Mouse (Mus musculus): ENCODE results near the gene Trim2. TPM values are rescaled to one million over a fixed set of nuclear protein-coding genes. Genes with fewer than 3 reads are reported as not detected.

Gene Trim2
- polyA plus RNA-seq, 1 experiment from 2014 or later = 9.3 TPM

DNA sequence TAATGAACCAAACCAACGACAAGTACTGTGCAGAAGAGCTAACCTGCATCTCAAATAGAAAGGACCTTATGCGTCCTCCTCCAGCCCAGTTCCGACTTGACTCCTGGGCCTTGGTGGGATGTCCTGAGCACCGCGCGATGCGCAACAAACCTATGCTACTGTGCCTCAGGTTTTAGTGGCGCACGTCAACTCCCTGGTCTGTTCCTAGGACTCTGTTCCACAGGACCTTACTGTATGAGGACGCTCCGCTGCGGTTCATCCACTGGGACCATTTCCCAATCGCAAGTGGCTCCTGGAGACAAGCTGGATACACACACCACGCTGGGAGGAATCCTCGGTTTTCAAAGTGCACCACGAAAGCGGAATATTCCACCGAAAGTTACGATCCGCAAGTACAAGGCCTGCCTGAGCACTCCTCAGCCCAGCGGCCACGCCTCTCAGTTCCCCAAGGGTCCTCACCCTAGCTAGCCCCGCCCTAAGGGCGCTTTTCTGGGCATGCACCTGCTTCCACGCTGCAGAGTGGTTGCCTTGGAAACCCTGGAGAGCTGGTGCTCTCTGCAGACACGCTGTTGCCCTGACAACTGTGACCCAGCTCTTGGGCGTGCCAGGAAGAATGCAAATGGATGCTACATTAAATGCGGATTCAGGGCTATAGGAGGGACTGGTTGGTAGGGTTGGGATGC lies 1.5 kb downstream of the Trim2 start:
- H3K4me3 ChIP-seq (ENCODE audit: control insufficient read depth in 1 of 2, insufficient read depth in 1 of 2, low read depth in 1 of 2, low read length in 2 of 2) = peak overlapping the region; percentile 37 to 46
- no peak overlapping the region for H3K27ac ChIP-seq (replicated peaks in 1 of 2; ENCODE audit: control insufficient read depth in 1 of 2, insufficient read depth in 1 of 2, low read depth in 2 of 2, low read length in 2 of 2)
- peaks cover 4 to 15% of the 10 kb centered on the region in 2 experiments for H3K4me1 ChIP-seq (ENCODE audit: control insufficient read depth in 2 of 2, insufficient read depth in 2 of 2, low read length in 2 of 2)
- ATAC-seq (ENCODE audit: insufficient number of reproducible peaks, insufficient read depth, low FRiP score, low read depth) = no peak
- no peaks in the 10 kb centered on the region for H3K9me3 ChIP-seq (ENCODE audit: control insufficient read depth, low read length)
- peak overlapping the region; percentile 66; the same call in 1 of the 2 replicates for H3K9ac ChIP-seq (ENCODE audit: low read length)
- H3K4me2 ChIP-seq (ENCODE audit: low read length) = peak overlapping the region; percentile 94
- no peaks in the 10 kb centered on the region for H3K36me3 ChIP-seq (ENCODE audit: control insufficient read depth, insufficient read depth, low read length)
- peaks cover 47% of the 10 kb centered on the region for H3K27me3 ChIP-seq (ENCODE audit: control insufficient read depth, insufficient read depth, low read length)
- whole genome bisulfite sequencing = under 1% methylated on average over 28 of the region's 28 CpGs

- H3K4me1 ChIP-seq (ENCODE audit: control insufficient read depth in 2 of 2, insufficient read depth in 2 of 2, low read length in 2 of 2) = peaks cover 4 to 15% of the 10 kb centered on the region in 2 experiments
- no peaks in the 10 kb centered on the region for H3K36me3 ChIP-seq (ENCODE audit: control insufficient read depth, insufficient read depth, low read length)
- H3K4me2 ChIP-seq (ENCODE audit: low read length) = peak overlapping the region; percentile 94
- peak overlapping the region; percentile 66 for H3K9ac ChIP-seq (ENCODE audit: low read length)
- H3K27me3 ChIP-seq (ENCODE audit: control insufficient read depth, insufficient read depth, low read length) = peaks cover 47% of the 10 kb centered on the region
- ATAC-seq (ENCODE audit: insufficient number of reproducible peaks, insufficient read depth, low FRiP score, low read depth) = no peak; the same call in 1 of the 2 replicates
- WGBS = 2% methylated on average over 32 of the region's 32 CpGs
- no peak overlapping the region for H3K27ac ChIP-seq (replicated peaks in 1 of 2; ENCODE audit: control insufficient read depth in 1 of 2, insufficient read depth in 1 of 2, low read depth in 2 of 2, low read length in 2 of 2)
- no peaks in the 10 kb centered on the region for H3K9me3 ChIP-seq (ENCODE audit: control insufficient read depth, low read length)
- H3K4me3 ChIP-seq (ENCODE audit: control insufficient read depth in 1 of 2, insufficient read depth in 1 of 2, low read depth in 1 of 2, low read length in 2 of 2) = peak overlapping the region; percentile 37 to 46
Measured at GRCm38 (mm10) chr3:84304339-84305009, 2.2 kb downstream of the Trim2 start.

- H3K27ac ChIP-seq (replicated peaks in 1 of 2; ENCODE audit: control insufficient read depth in 1 of 2, insufficient read depth in 1 of 2, low read depth in 2 of 2, low read length in 2 of 2) = no peak overlapping the region
- H3K4me3 ChIP-seq (ENCODE audit: control insufficient read depth in 1 of 2, insufficient read depth in 1 of 2, low read depth in 1 of 2, low read length in 2 of 2) = no peak overlapping the region
- no peaks in the 10 kb centered on the region for H3K9me3 ChIP-seq (ENCODE audit: control insufficient read depth, low read length)
- H3K9ac ChIP-seq (ENCODE audit: low read length) = no peak overlapping the region
- H3K27me3 ChIP-seq (ENCODE audit: control insufficient read depth, insufficient read depth, low read length) = peaks cover 47% of the 10 kb centered on the region
- no peak for ATAC-seq (ENCODE audit: insufficient number of reproducible peaks, insufficient read depth, low FRiP score, low read depth)
- no peaks in the 10 kb centered on the region for H3K36me3 ChIP-seq (ENCODE audit: control insufficient read depth, insufficient read depth, low read length)
- peak overlapping the region; percentile 94; the same call in 1 of the 2 replicates for H3K4me2 ChIP-seq (ENCODE audit: low read length)
- WGBS = 86% methylated on average over 8 of the region's 8 CpGs
- peaks cover 4 to 15% of the 10 kb centered on the region in 2 experiments for H3K4me1 ChIP-seq (ENCODE audit: control insufficient read depth in 2 of 2, insufficient read depth in 2 of 2, low read length in 2 of 2)
Measured at GRCm38 (mm10) chr3:84303395-84303949, 3.2 kb downstream of the Trim2 start.

DNA sequence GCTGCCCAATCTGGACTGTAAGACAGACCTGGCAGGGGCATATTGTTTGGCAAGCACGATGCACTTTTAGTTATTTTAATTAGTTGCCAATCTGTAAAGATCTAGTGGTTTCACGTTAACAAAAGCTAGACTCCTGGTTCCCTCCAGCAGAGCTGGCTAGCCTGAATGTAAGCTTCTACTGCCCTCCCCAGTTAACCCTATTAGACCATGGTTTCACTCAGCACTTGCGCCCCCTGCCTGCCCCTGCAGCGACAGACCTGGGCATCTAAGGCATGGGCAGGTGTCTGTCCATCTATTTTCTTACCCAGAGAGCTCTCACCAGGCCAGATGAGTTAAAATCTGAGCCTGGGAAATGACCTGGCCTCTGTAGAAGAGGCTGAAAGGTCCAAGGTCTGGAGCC lies 4.4 kb downstream of the Trim2 start:
- WGBS = 19% methylated on average over 4 of the region's 4 CpGs
- H3K27ac ChIP-seq (replicated peaks in 1 of 2; ENCODE audit: control insufficient read depth in 1 of 2, insufficient read depth in 1 of 2, low read depth in 2 of 2, low read length in 2 of 2) = no peak overlapping the region
- H3K4me1 ChIP-seq (ENCODE audit: control insufficient read depth in 2 of 2, insufficient read depth in 2 of 2, low read length in 2 of 2) = peaks cover 4 to 15% of the 10 kb centered on the region in 2 experiments
- peaks cover 45% of the 10 kb centered on the region for H3K27me3 ChIP-seq (ENCODE audit: control insufficient read depth, insufficient read depth, low read length)
- H3K36me3 ChIP-seq (ENCODE audit: control insufficient read depth, insufficient read depth, low read length) = no peaks in the 10 kb centered on the region
- ATAC-seq (ENCODE audit: insufficient number of reproducible peaks, insufficient read depth, low FRiP score, low read depth) = no peak
- no peak overlapping the region for H3K4me3 ChIP-seq (ENCODE audit: control insufficient read depth in 1 of 2, insufficient read depth in 1 of 2, low read depth in 1 of 2, low read length in 2 of 2)
- no peak overlapping the region for H3K9ac ChIP-seq (ENCODE audit: low read length)
- no peak overlapping the region for H3K4me2 ChIP-seq (ENCODE audit: low read length)
- no peaks in the 10 kb centered on the region for H3K9me3 ChIP-seq (ENCODE audit: control insufficient read depth, low read length)

DNA sequence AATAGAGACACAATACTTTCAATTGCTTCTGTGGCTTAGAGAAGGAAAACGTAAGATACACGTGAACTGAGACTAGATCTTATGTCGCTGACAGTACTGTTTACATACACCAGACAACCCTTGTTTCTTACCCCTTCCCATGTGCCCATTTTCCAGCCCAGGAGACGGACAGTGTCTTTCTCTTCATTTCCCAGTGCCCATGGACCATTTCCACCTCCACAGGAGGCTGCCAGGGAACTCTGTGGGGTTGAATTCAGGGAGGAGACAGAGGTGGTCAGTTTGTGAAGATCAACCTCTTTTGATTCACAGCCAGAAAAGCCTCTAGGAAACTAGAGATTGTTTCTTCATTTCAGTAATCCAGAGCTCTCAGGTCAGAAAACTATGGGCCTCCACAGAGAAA lies 5.0 kb downstream of the Trim2 start:
- Histone ChIP-seq H3K27ac (replicated peaks in 1 of 2; ENCODE audit: control insufficient read depth in 1 of 2, insufficient read depth in 1 of 2, low read depth in 2 of 2, low read length in 2 of 2) (no peak overlapping the region), H3K4me2 (ENCODE audit: low read length) (no peak overlapping the region), H3K4me1 (ENCODE audit: control insufficient read depth in 2 of 2, insufficient read depth in 2 of 2, low read length in 2 of 2) (peaks cover 4 to 15% of the 10 kb centered on the region in 2 experiments), H3K27me3 (ENCODE audit: control insufficient read depth, insufficient read depth, low read length) (peaks cover 40% of the 10 kb centered on the region), H3K9ac (ENCODE audit: low read length) (no peak overlapping the region), H3K36me3 (ENCODE audit: control insufficient read depth, insufficient read depth, low read length) (no peaks in the 10 kb centered on the region), H3K9me3 (ENCODE audit: control insufficient read depth, low read length) (no peaks in the 10 kb centered on the region), H3K4me3 (ENCODE audit: control insufficient read depth in 1 of 2, insufficient read depth in 1 of 2, low read depth in 1 of 2, low read length in 2 of 2) (no peak overlapping the region)
- 77% methylated on average over 4 of the region's 4 CpGs for WGBS
- no peak for ATAC-seq (ENCODE audit: insufficient number of reproducible peaks, insufficient read depth, low FRiP score, low read depth)

DNA sequence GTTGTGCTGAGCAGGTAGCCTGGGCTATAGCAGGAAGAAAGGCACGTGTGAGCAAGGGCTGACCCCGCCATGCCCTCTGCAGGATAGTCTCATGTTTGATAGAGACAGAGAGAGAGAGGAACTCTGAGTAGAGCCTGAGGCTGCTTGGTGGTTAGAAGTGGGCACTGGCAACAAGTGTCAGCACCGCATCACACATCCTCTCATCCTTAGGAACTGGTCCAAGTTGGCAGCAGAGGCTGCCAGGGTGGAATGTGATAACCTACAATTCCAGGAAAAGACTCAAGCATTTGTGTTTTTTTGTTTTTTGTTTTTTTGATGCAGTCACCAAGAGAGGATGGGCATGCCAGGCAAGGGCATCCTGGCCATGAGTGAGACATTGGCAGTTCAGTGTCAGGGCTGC lies 8.5 kb downstream of the Trim2 start:
- Histone ChIP-seq H3K9ac (ENCODE audit: low read length) (no peak overlapping the region), H3K36me3 (ENCODE audit: control insufficient read depth, insufficient read depth, low read length) (no peaks in the 10 kb centered on the region), H3K9me3 (ENCODE audit: control insufficient read depth, low read length) (no peaks in the 10 kb centered on the region), H3K27ac (replicated peaks in 1 of 2; ENCODE audit: control insufficient read depth in 1 of 2, insufficient read depth in 1 of 2, low read depth in 2 of 2, low read length in 2 of 2) (no peak overlapping the region), H3K4me3 (ENCODE audit: control insufficient read depth in 1 of 2, insufficient read depth in 1 of 2, low read depth in 1 of 2, low read length in 2 of 2) (no peak overlapping the region), H3K4me2 (ENCODE audit: low read length) (no peak overlapping the region), H3K4me1 (ENCODE audit: control insufficient read depth in 2 of 2, insufficient read depth in 2 of 2, low read length in 2 of 2) (no peaks in the 10 kb centered on the region), H3K27me3 (ENCODE audit: control insufficient read depth, insufficient read depth, low read length) (peaks cover 5% of the 10 kb centered on the region)
- WGBS = 39% methylated on average over 3 of the region's 3 CpGs
- ATAC-seq (ENCODE audit: insufficient number of reproducible peaks, insufficient read depth, low FRiP score, low read depth) = no peak

DNA sequence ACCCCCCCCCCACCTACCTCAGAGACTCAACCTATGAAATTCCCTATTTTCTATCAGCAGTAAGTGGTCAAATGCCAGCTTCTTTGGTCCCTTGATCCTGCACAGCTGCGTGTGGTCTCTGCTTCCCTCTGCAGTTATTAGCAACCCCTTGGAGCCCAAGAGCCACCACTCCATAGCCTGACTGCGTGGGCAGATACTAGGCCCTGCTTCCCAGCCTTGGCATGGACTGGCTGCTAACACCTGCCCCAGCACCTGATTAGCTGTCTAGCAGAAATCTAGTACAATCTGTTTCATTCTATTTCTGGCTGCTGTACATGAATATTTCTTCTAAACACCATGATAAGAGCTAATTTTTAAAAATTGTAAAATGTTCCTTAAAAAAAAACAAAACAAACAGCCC lies 10.0 kb downstream of the Trim2 start:
- Histone ChIP-seq H3K4me1 (ENCODE audit: control insufficient read depth in 2 of 2, insufficient read depth in 2 of 2, low read length in 2 of 2) (no peaks in the 10 kb centered on the region), H3K4me2 (ENCODE audit: low read length) (no peak overlapping the region), H3K27me3 (ENCODE audit: control insufficient read depth, insufficient read depth, low read length) (no peaks in the 10 kb centered on the region), H3K27ac (replicated peaks in 1 of 2; ENCODE audit: control insufficient read depth in 1 of 2, insufficient read depth in 1 of 2, low read depth in 2 of 2, low read length in 2 of 2) (no peak overlapping the region), H3K4me3 (ENCODE audit: control insufficient read depth in 1 of 2, insufficient read depth in 1 of 2, low read depth in 1 of 2, low read length in 2 of 2) (no peak overlapping the region), H3K36me3 (ENCODE audit: control insufficient read depth, insufficient read depth, low read length) (no peaks in the 10 kb centered on the region), H3K9ac (ENCODE audit: low read length) (no peak overlapping the region), H3K9me3 (ENCODE audit: control insufficient read depth, low read length) (no peaks in the 10 kb centered on the region)
- WGBS = 64% methylated on average over 2 of the region's 2 CpGs
- ATAC-seq (ENCODE audit: insufficient number of reproducible peaks, insufficient read depth, low FRiP score, low read depth) = no peak
